Mouse (Mus musculus) mouse trophoblast stem cell (cell line): ENCODE data around the gene Zscan25.
"Not testable (repeated sequence)": the region's sequence is repeated elsewhere in the genome, so short reads cannot be mapped to it uniquely, and the experiment has no call there.

Source experiments
- in situ Hi-C, 2 experiments: fragments of 300-500 bp; cut with MseI, MboI; formaldehyde crosslinking; loops; 2 replicates in 1 of 2; 3 replicates in 1 of 2; pipeline ENCODE4 v1.15.1; 2025

The Zscan25 gene

GRCm38 (mm10) chr5:145280371-145281143 is at the start of gene Zscan25:
Gene Zscan25, plus strand, starts transcription at chr5:145280500.
- in situ Hi-C loops, result no loop called here

GRCm38 (mm10) chr5:145230641-145231040 is 49.7 kb upstream of the Zscan25 start:
- in situ Hi-C loops, result no loop called here

GRCm38 (mm10) chr5:145231367-145231871 is 48.9 kb upstream of the Zscan25 start, which contains the start of gene Zfp655:
Gene Zfp655, plus strand, starts transcription at chr5:145231715.
- in situ Hi-C loops, result no loop called here

GRCm38 (mm10) chr5:145231893-145232411 is 48.3 kb upstream of the Zscan25 start:
- in situ Hi-C loops, result no loop called here

- in situ Hi-C loops, result no loop called here
Observed at GRCm38 (mm10) chr5:145234636-145235035, 45.7 kb upstream of the Zscan25 start.

DNA sequence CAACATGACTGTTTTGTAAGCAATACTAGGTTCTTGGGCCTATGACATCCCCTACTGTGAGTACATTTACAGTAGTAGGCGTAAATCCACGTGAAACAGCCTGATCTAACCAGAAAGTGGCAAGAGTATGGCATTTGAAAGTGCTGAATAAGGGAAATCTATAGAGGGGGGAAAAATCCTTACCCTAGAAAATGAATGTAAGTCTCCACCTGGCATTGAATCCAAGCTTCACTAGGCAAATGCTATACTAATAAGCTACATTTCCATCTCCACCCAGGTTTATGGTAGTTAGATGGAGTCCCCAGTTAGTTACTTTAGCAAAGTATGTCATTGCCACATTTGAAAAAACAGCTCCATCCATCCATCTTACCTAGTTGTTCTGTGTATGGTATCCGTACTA is 30.8 kb upstream of the Zscan25 start:
- in situ Hi-C loops, result no loop called here

DNA sequence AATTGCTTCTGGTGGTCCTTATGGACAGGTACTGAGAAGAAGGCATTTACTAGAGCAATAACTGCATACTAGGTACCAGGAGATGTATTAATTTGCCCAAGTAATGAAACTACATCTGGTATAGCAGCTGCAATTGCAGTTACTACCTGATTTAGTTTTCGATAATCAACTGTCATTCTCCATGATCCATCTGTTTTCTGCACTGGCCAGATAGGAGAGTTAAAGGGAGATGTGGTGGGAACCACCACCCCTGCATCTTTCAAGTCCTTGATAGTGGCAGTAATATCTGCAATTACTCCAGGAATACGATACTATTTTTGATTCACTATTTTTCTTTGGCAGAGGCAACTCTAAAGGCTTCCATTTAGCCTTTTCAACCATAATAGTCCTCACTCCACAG is 6.7 kb upstream of the Zscan25 start:
- in situ Hi-C loops, result not testable (repeated sequence)

- in situ Hi-C loops, result no loop called here
Observed at GRCm38 (mm10) chr5:145279948-145280347, 352 bp upstream of the Zscan25 start.

- in situ Hi-C loops, result no loop called here
Observed at GRCm38 (mm10) chr5:145288382-145288781, 8.1 kb downstream of the Zscan25 start.

- in situ Hi-C loops, result no loop called here
Observed at GRCm38 (mm10) chr5:145290697-145291096, 10.4 kb downstream of the Zscan25 start.

GRCm38 (mm10) chr5:145292398-145292797 is 12.1 kb downstream of the Zscan25 start:
- in situ Hi-C loops, result no loop called here

- in situ Hi-C loops, result no loop called here
Observed at GRCm38 (mm10) chr5:145300469-145300868, 20.2 kb downstream of the Zscan25 start.

GRCm38 (mm10) chr5:145301796-145302195 is 21.5 kb downstream of the Zscan25 start:
- in situ Hi-C loops, result not testable (repeated sequence)

DNA sequence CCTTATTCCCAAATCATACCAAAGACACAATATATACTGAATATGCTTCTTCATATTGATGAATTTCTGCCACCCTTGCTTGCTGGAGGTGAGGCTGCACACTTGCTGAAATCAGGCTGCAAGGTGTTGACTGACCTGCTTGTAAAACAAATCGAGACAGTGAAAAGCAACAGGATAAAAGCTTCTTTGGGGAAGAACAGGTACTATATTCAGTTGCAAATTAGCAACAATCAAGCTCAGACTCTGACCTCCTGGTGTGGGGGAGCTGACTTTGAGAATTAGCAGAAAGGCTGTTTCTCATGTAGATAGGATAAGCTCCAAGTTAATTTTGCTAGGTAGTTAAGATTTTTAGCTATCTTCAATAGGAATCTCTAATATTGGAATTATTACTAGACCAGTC is 22.1 kb downstream of the Zscan25 start:
- in situ Hi-C loops, result no loop called here

- in situ Hi-C loops, result not testable (repeated sequence)
Observed at GRCm38 (mm10) chr5:145306953-145307352, 26.7 kb downstream of the Zscan25 start.

- in situ Hi-C loops, result not testable (repeated sequence)
Observed at GRCm38 (mm10) chr5:145307811-145308210, 27.5 kb downstream of the Zscan25 start.

- in situ Hi-C loops, result no loop called here
Observed at GRCm38 (mm10) chr5:145313845-145314244, 33.5 kb downstream of the Zscan25 start.

DNA sequence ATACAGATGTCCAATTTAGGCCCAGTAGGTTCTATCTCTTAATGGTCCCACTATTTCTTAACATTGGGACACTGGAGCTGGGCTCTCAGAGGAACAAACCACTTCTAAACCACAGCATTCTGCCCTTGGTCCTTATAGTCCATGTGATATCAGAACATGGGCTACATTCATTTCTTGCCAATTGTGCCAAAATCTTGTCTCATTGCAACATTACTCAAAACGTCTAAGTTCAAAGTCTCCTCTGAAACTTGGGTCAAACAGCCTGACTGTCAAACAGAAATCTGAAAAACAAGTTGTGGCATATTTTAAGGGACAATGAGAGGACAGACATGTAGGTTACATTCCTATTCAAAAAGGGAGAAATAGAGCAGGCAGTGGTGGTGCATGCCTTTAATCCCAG is 36.8 kb downstream of the Zscan25 start:
- in situ Hi-C loops, result no loop called here

DNA sequence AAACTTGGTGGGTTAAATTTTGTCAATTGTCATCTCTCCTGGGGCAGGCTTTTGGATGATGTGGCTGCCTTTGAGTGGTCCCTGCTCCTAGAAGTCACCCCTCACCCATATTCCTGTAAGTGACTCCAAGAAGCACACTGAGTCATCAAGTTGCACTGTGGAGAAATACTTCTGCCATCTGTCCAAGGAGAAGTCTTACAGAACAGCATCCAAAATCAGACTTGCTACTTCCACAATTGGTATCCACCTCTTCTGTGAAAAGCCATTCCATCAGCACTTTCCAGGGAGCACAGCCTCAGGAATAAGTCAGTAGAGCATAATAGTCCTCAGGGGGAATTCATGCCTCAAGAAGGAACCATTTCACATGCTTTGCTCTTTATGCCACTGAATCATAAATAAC is 58.5 kb downstream of the Zscan25 start:
- in situ Hi-C loops, result not testable (repeated sequence)
